Mouse (Mus musculus) CH12.LX (cell line): ENCODE measurements around the gene Cep112. TPM values are rescaled to one million over a fixed set of nuclear protein-coding genes. Genes with fewer than 3 reads are reported as not detected.

ENCODE experiments used
- DNase-seq: peaks from one replicate; pipeline ENCODE4 v3.0.0-alpha.2; 2013; ENCODE audit errors: extremely low read depth
- H3K27ac ChIP-seq: 2 replicates; pipeline ENCODE4 v1.5.1; 2012; ENCODE audit warnings: low read depth, mild to moderate bottlenecking, control low read depth, moderate library complexity; ENCODE audit not compliant: insufficient read depth
- H3K27me3 ChIP-seq: replicated peaks from 2 replicates; pipeline ENCODE3; 2012; ENCODE audit warnings: inconsistent platforms
- H3K36me3 ChIP-seq, 2 experiments: replicated peaks in 1 of 2; 2 replicates each; pipeline versions ENCODE3 to v1.6.1; 2012; ENCODE audit warnings: inconsistent platforms in 1 of 2, low read length in 1 of 2, mild to moderate bottlenecking in 1 of 2, mixed read lengths in 1 of 2, moderate library complexity in 1 of 2; ENCODE audit not compliant: control insufficient read depth in 1 of 2, insufficient read depth in 1 of 2
- H3K4me1 ChIP-seq, 2 experiments: 2 replicates each; pipeline ENCODE4 v1.6.1; 2012; ENCODE audit warnings: inconsistent platforms in 1 of 2, moderate library complexity in 1 of 2; ENCODE audit not compliant: insufficient read depth in 2 of 2, control insufficient read depth in 1 of 2
- H3K4me2 ChIP-seq: 2 replicates; pipeline ENCODE4 v1.6.1; 2012; ENCODE audit warnings: low read depth, mild to moderate bottlenecking, control low read depth; ENCODE audit not compliant: poor library complexity, insufficient read depth, severe bottlenecking
- H3K4me3 ChIP-seq, 3 experiments: fragments of 150-350 bp in 1 of 3; sonication (generic) in 1 of 3; replicated peaks in 1 of 3; 2 replicates each; pipeline versions ENCODE3 to v1.5.1; 2011 to 2012; ENCODE audit warnings: low read depth in 2 of 3, low read length in 2 of 3, mild to moderate bottlenecking in 2 of 3, moderate library complexity in 2 of 3, control low read depth in 1 of 3, improper control_type of control experiment in 1 of 3, inconsistent platforms in 1 of 3, mixed read lengths in 1 of 3; ENCODE audit not compliant: poor library complexity in 1 of 3
- H3K79me2 ChIP-seq: replicated peaks from 2 replicates; pipeline ENCODE4 v1.6.1; 2012; ENCODE audit warnings: mild to moderate bottlenecking, moderate library complexity; ENCODE audit not compliant: control insufficient read depth, poor library complexity, insufficient read depth, severe bottlenecking; ENCODE audit errors: extremely low read depth
- H3K9ac ChIP-seq: 2 replicates; pipeline ENCODE4 v1.6.1; 2012; ENCODE audit warnings: low read depth, mild to moderate bottlenecking, control low read depth, moderate library complexity; ENCODE audit not compliant: insufficient read depth
- H3K9me3 ChIP-seq: replicated peaks from 2 replicates; pipeline ENCODE3; 2012; ENCODE audit warnings: low read length, inconsistent platforms, mixed read lengths
- BHLHE40 ChIP-seq: IDR thresholded peaks from 2 replicates; pipeline ENCODE4 v1.6.1; 2011; ENCODE audit warnings: mild to moderate bottlenecking, low read depth, low read length, improper control_type of control experiment
- CHD2 ChIP-seq: IDR thresholded peaks from 2 replicates; pipeline ENCODE4 v1.6.1; 2011; ENCODE audit warnings: low read length, improper control_type of control experiment
- E2F4 ChIP-seq: IDR thresholded peaks from 2 replicates; pipeline ENCODE4 v1.6.1; 2011; ENCODE audit warnings: low read depth, low read length, improper control_type of control experiment; ENCODE audit not compliant: insufficient replicate concordance
- ELF1 ChIP-seq: IDR thresholded peaks from 2 replicates; pipeline ENCODE4 v1.6.1; 2014; ENCODE audit warnings: low read depth, mild to moderate bottlenecking, inconsistent platforms, low read length, improper control_type of control experiment
- IRF4 ChIP-seq: IDR thresholded peaks from 2 replicates; pipeline ENCODE4 v1.6.1; 2014; ENCODE audit warnings: low read depth, mild to moderate bottlenecking, inconsistent platforms, low read length, improper control_type of control experiment
- JUND ChIP-seq: conservative IDR thresholded peaks from 2 replicates; pipeline ENCODE4 v1.6.1; 2011; ENCODE audit warnings: low read depth, low read length, improper control_type of control experiment
- MAFK ChIP-seq: IDR thresholded peaks from 2 replicates; pipeline ENCODE4 v1.6.1; 2011; ENCODE audit warnings: low read length, improper control_type of control experiment; ENCODE audit not compliant: insufficient replicate concordance
- MXI1 ChIP-seq: IDR thresholded peaks from 2 replicates; pipeline ENCODE4 v1.6.1; 2011; ENCODE audit warnings: mild to moderate bottlenecking, low read depth, low read length, improper control_type of control experiment
- NELFE ChIP-seq: IDR thresholded peaks from 2 replicates; pipeline ENCODE4 v1.6.1; 2011; ENCODE audit warnings: low read depth, low read length, improper control_type of control experiment
- PAX5 ChIP-seq: IDR thresholded peaks from 2 replicates; pipeline ENCODE4 v1.6.1; 2012; ENCODE audit warnings: low read length, inconsistent platforms, mixed read lengths
- POLR2A ChIP-seq: IDR thresholded peaks from 2 replicates; pipeline ENCODE4 v1.6.1; 2011; ENCODE audit warnings: low read depth, mild to moderate bottlenecking, improper control_type of control experiment, low read length
- POLR2AphosphoS2 ChIP-seq: IDR thresholded peaks from 2 replicates; pipeline ENCODE4 v1.6.1; 2011; ENCODE audit warnings: low read depth, low read length, improper control_type of control experiment
- RCOR1 ChIP-seq: conservative IDR thresholded peaks from 2 replicates; pipeline ENCODE4 v1.6.1; 2012; ENCODE audit warnings: low read depth, mild to moderate bottlenecking, inconsistent platforms, low read length, improper control_type of control experiment
- SIN3A ChIP-seq: IDR thresholded peaks from 2 replicates; pipeline ENCODE4 v1.6.1; 2012; ENCODE audit warnings: low read length, improper control_type of control experiment, inconsistent platforms
- TBP ChIP-seq: conservative IDR thresholded peaks from 2 replicates; pipeline ENCODE4 v1.6.1; 2011; ENCODE audit warnings: low read depth, low read length, improper control_type of control experiment
- USF1 ChIP-seq: IDR thresholded peaks from 2 replicates; pipeline ENCODE4 v1.6.1; 2014; ENCODE audit warnings: low read depth, mild to moderate bottlenecking, inconsistent platforms, low read length, improper control_type of control experiment
- ZMIZ1 ChIP-seq: IDR thresholded peaks from 2 replicates; pipeline ENCODE4 v1.6.1; 2012; ENCODE audit warnings: low read depth, mild to moderate bottlenecking, inconsistent platforms, low read length, improper control_type of control experiment
- dilution Hi-C: fragments of 300-500 bp; cut with MboI; formaldehyde crosslinking; loops from 2 replicates; pipeline ENCODE4 v1.14.3; 2020; ENCODE audit warnings: low sequenced_read_pairs; ENCODE audit not compliant: extremely low pct_unique_long_range_greater_than_20kb, extremely low pct_ligation_motif_present
- in situ Hi-C: fragments of 300-500 bp; cut with MboI; formaldehyde crosslinking; loops from 3 replicates; pipeline ENCODE4 v1.14.3; 2019; ENCODE audit warnings: low sequenced_read_pairs, low pct_ligation_motif_present, low pct_unique_long_range_greater_than_20kb, mixed read lengths
- polyA plus RNA-seq: library from polyadenylated mRNA; unstranded; fragments of >175 nt; gene quantifications from 2 replicates; pipeline ENCODE4 v1.2.1, GENCODE M21; 2012; ENCODE audit warnings: low read depth; ENCODE audit not compliant: insufficient read length
- total RNA-seq, 2 experiments: library from RNA; depleted of rRNA; stranded (reverse); fragments of 300-350 nt in 1 of 2; fragments of >200 nt in 1 of 2; gene quantifications; 2 replicates each; pipeline ENCODE4 v1.2.3; 2012 to 2014

The Cep112 gene
- total and polyA plus RNA-seq, 3 experiments: 0.93 to 1.4 (median 1.3) TPM

- no peak overlapping the region for H3K27ac ChIP-seq
- H3K9ac ChIP-seq: no peak overlapping the region
- in situ Hi-C loops: no loop called here
- no peaks in the 10 kb centered on the region for H3K79me2 ChIP-seq
- TF ChIP-seq ZMIZ1: no peak
- TF ChIP-seq E2F4: no peak
- no peak for TF ChIP-seq RCOR1
- TF ChIP-seq PAX5: no peak
- no peak for TF ChIP-seq JUND
- no peak for TF ChIP-seq IRF4
- no peak for TF ChIP-seq POLR2AphosphoS2
- TF ChIP-seq USF1: no peak
- TF ChIP-seq TBP: no peak
- no peak for TF ChIP-seq MAFK
- TF ChIP-seq, all 38 proteins: peak for 0
- dilution Hi-C loops: no loop called here
- Histone ChIP-seq H3K4me3 (no peak overlapping the region), H3K27me3 (no peaks in the 10 kb centered on the region), H3K4me2 (no peak overlapping the region), H3K36me3 (no peaks in the 10 kb centered on the region), H3K4me1 (peaks cover 3 to 15% of the 10 kb centered on the region in 2 experiments; a peak in 2 of 4 replicates), H3K9me3 (no peaks in the 10 kb centered on the region)
- no peak for DNase-seq
Measured at GRCm38 (mm10) chr11:108780271-108781250, 355.6 kb downstream of the Cep112 start.

GRCm38 (mm10) chr11:108798398-108798797, 373.4 kb downstream of the Cep112 start:
- Histone ChIP-seq H3K4me3 (no peak overlapping the region), H3K79me2 (no peaks in the 10 kb centered on the region), H3K9ac (no peak overlapping the region), H3K27me3 (no peaks in the 10 kb centered on the region), H3K27ac (no peak overlapping the region), H3K4me1 (peaks cover 3 to 6% of the 10 kb centered on the region in 2 experiments; a peak in 2 of 4 replicates), H3K36me3 (no peaks in the 10 kb centered on the region), H3K4me2 (peak overlapping the region; percentile 67), H3K9me3 (no peaks in the 10 kb centered on the region)
- dilution Hi-C loops (no loop called here), in situ Hi-C loops (no loop called here)
- TF ChIP-seq BHLHE40 (peak; percentile 73), MXI1 (no peak)
- DNase-seq: no peak

- Histone ChIP-seq H3K79me2 (no peaks in the 10 kb centered on the region), H3K4me3 (no peak overlapping the region), H3K27me3 (no peaks in the 10 kb centered on the region), H3K27ac (no peak overlapping the region), H3K9ac (no peak overlapping the region), H3K4me2 (no peak overlapping the region), H3K4me1 (peaks cover 3 to 7% of the 10 kb centered on the region in 2 experiments; a peak in 2 of 4 replicates), H3K9me3 (no peaks in the 10 kb centered on the region), H3K36me3 (no peaks in the 10 kb centered on the region)
- in situ Hi-C loops: no loop called here
- TF ChIP-seq CHD2 (no peak), POLR2A (no peak), NELFE (no peak), SIN3A (no peak), ELF1 (no peak), JUND (no peak)
- DNase-seq: no peak
- dilution Hi-C loops: no loop called here
Measured at GRCm38 (mm10) chr11:108799695-108800094, 374.7 kb downstream of the Cep112 start.
